8 mouse cellular contexts compared by ENCODE assay signal in the genomic region with DNA sequence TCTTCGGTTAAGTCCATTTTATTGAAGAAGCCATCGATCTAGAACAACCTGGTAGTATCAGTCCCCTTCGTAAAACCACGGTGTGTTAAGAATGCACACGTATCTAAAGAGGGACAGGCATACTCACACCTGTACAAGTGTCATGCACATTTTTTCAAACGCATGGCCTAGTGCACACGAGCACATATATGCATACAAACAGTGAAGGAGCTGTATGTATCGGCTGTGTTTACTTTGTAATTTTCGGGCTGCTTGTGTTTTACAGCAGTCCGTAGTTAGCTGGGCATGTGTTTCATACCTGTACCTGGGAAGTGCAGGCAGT. TPM values are rescaled to one million over a fixed set of nuclear protein-coding genes. Genes with fewer than 3 reads are reported as not detected.
DNase-seq lines count a peak whose midpoint lies in the region; ATAC-seq and TF ChIP-seq lines count a peak whose summit lies in the region.

No protein-coding gene starts in this region.

- no peak for DNase-seq in lung, embryonic 14.5 days
- DNase-seq in lung, postnatal 25 days (ENCODE audit: low spot score), result no peak
- no peak for DNase-seq in limb, embryonic 11.5 days (ENCODE audit: low spot score)
- DNase-seq in layer of hippocampus, adult 11-12 months (ENCODE audit: low spot score), result no peak
- no peak for DNase-seq in gastrocnemius, postnatal 14 days
- DNase-seq in MN1 (ENCODE audit: low spot score), result no peak

- H3K4me2 ChIP-seq in lung, embryonic 14.5 days, result peak overlapping the region; percentile 88
- H3K4me2 ChIP-seq in limb, embryonic 11.5 days (ENCODE audit: low read depth, severe bottlenecking), result peak overlapping the region; percentile 50

- intact Hi-C loops in gastrocnemius, postnatal 14 days (cut with DNase I; ENCODE audit: low total_unique reads), result loop anchor here (10.0 kb wide), 1 partner anchor 344 kb away; a partner anchor contains a TSS

- WGBS in lung, embryonic 14.5 days, result 16% methylated on average over 10 of the region's 10 CpGs
- 29% methylated on average over 10 of the region's 10 CpGs for WGBS in limb, embryonic 11.5 days

- peak overlapping the region; percentile 43 for H3K4me3 ChIP-seq in lung, embryonic 14.5 days (ENCODE audit: low read depth, low read length)
- peak overlapping the region; percentile 36 for H3K4me3 ChIP-seq in embryonic fibroblast, embryonic 13.5 days (ENCODE audit: insufficient read depth, low read length)
- peak overlapping the region; percentile 16 for H3K4me3 ChIP-seq in limb, embryonic 11.5 days (ENCODE audit: low read depth, low read length)

- no peaks in the 10 kb centered on the region for H3K27me3 ChIP-seq in lung, embryonic 14.5 days (ENCODE audit: insufficient read depth, low read length)
- no peaks in the 10 kb centered on the region for H3K27me3 ChIP-seq in limb, embryonic 11.5 days (ENCODE audit: control insufficient read depth, insufficient read depth, low read length)

- peaks cover 10% of the 10 kb centered on the region for H3K36me3 ChIP-seq in lung, embryonic 14.5 days (ENCODE audit: insufficient read depth)
- H3K36me3 ChIP-seq in limb, embryonic 11.5 days (ENCODE audit: control insufficient read depth, insufficient read depth, low read length), result peaks cover 6% of the 10 kb centered on the region; the same call in 1 of the 2 replicates

- peaks cover 8% of the 10 kb centered on the region for H3K4me1 ChIP-seq in lung, embryonic 14.5 days (ENCODE audit: insufficient read depth)
- no peaks in the 10 kb centered on the region for H3K4me1 ChIP-seq in embryonic fibroblast, embryonic 13.5 days (ENCODE audit: control insufficient read depth, insufficient read depth, low read length)
- H3K4me1 ChIP-seq in limb, embryonic 11.5 days (ENCODE audit: control insufficient read depth, insufficient read depth, low read length), result peaks cover 5% of the 10 kb centered on the region

- peak; percentile 26; the same call in 1 of the 2 replicates for ATAC-seq in lung, embryonic 14.5 days (ENCODE audit: insufficient read depth)
- ATAC-seq in limb, embryonic 11.5 days (ENCODE audit: insufficient number of reproducible peaks, low FRiP score, low TSS enrichment, low read depth), result no peak; the same call in 1 of the 2 replicates
- peak; percentile 20; the same call in 1 of the 2 replicates for ATAC-seq in neutrophil, adult 5-6 weeks (ENCODE audit: extremely low read depth, insufficient number of reproducible peaks, low FRiP score, poor library complexity, severe bottlenecking)

- no peak for TF ChIP-seq CTCF in lung, embryonic 14.5 days (IDR thresholded peaks at IDR 0.05; ENCODE audit: low read depth)
- TF ChIP-seq CTCF in embryonic fibroblast, embryonic 13.5 days (IDR thresholded peaks at IDR 0.05; ENCODE audit: borderline replicate concordance, insufficient read depth, low read length), result no peak

- no peak for TF ChIP-seq POLR2A in embryonic fibroblast, embryonic 13.5 days (IDR thresholded peaks at IDR 0.05; ENCODE audit: low read depth, low read length)

- peak overlapping the region; percentile 65 for H3K9ac ChIP-seq in lung, embryonic 14.5 days
- H3K9ac ChIP-seq in limb, embryonic 11.5 days (ENCODE audit: low read length), result peak overlapping the region; percentile 53

- H3K9me3 ChIP-seq in lung, embryonic 14.5 days (ENCODE audit: low read depth, low read length), result no peaks in the 10 kb centered on the region
- H3K9me3 ChIP-seq in limb, embryonic 11.5 days (ENCODE audit: control insufficient read depth, low read length), result no peaks in the 10 kb centered on the region; the same call in 1 of the 2 replicates

- H3K27ac ChIP-seq in lung, embryonic 14.5 days (ENCODE audit: low read depth), result peak overlapping the region; percentile 90
- H3K27ac ChIP-seq in embryonic fibroblast, embryonic 13.5 days (ENCODE audit: insufficient read depth, low read length), result peak overlapping the region; percentile 65
- H3K27ac ChIP-seq in limb, embryonic 11.5 days (replicated peaks; ENCODE audit: low read depth, low read length), result peak overlapping the region; percentile 43; the same call in 1 of the 2 replicates

RNA-seq across cellular contexts. Expression of a gene that starts 25.5 kb away (rescaled TPM):
- polyA plus RNA-seq in lung, embryonic 14.5 days (2014; fragmentation: Nextera tagmentation; extraction: Ambion mirVana), result 63.6 and 71.3 TPM in 2 replicates
- 36.5 and 39.9 TPM in 2 replicates for polyA plus RNA-seq in embryonic fibroblast, embryonic 13.5 days (2011; ENCODE audit: insufficient read length, low read depth, missing spikeins)
- polyA plus RNA-seq in limb, embryonic 11.5 days (2014; fragmentation: Nextera tagmentation; extraction: Ambion mirVana), result 77.6 and 83.3 TPM in 2 replicates
- total RNA-seq in neutrophil, adult 5-6 weeks (2017), result 32.3 and 36.8 TPM in 2 replicates
- 10 to 100 TPM; 17.5 to 20.9 TPM for total RNA-seq in gastrocnemius, postnatal 14 days (2021)

RNA-seq across cellular contexts. Expression of a gene that starts 33.0 kb away (rescaled TPM):
- polyA plus RNA-seq in lung, embryonic 14.5 days (2014; fragmentation: Nextera tagmentation; extraction: Ambion mirVana), result 126 and 141 TPM in 2 replicates
- 38.7 and 41.4 TPM in 2 replicates for polyA plus RNA-seq in embryonic fibroblast, embryonic 13.5 days (2011; ENCODE audit: insufficient read length, low read depth, missing spikeins)
- polyA plus RNA-seq in limb, embryonic 11.5 days (2014; fragmentation: Nextera tagmentation; extraction: Ambion mirVana), result 223 and 240 TPM in 2 replicates
- 29.4 and 31.4 TPM in 2 replicates for total RNA-seq in neutrophil, adult 5-6 weeks (2017)
- 10 to 100 TPM; 23.7 to 35.2 TPM for total RNA-seq in gastrocnemius, postnatal 14 days (2021)
